ENCODE assay signal across 9 mouse cellular contexts in the genomic region with DNA sequence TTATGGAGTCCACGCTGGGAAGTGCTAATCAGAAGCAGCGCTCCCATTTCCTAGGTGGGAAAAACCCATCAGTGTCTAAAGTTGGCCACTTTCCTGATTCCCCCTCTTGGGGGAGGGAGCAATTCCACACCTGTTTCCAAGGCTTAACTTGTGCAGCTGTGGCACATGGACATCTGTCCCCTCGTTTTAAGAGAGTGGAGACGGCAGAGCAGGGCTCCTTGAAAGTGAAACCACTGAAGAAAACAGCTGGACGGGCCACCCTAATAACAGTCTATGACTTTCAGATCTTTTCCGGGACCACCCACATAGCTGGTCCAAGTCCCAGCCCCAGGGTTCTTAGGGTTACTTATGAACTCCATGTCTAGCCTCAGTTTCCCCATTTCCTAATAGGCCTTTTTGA.
A peak's percentile ranks its signal among the peaks of the same experiment; 100 is the strongest.
DNase-seq lines count a peak whose midpoint lies in the region; ATAC-seq and TF ChIP-seq lines count a peak whose summit lies in the region.
"Had no signal": no experiment of that assay in that cellular context is flagged by ENCODE, and none has a peak within 500 bp of the region (broad histone marks: within the 10 kb centered on the region; RNA-seq: fewer than 3 reads in every experiment).

No protein-coding gene starts in this region.

- no peak overlapping the region for H3K9ac ChIP-seq in forebrain, embryonic 11.5 days (ENCODE audit: low read length)
- no peak overlapping the region for H3K9ac ChIP-seq in forebrain, embryonic 14.5 days (ENCODE audit: low read length)
- no peak overlapping the region for H3K9ac ChIP-seq in lung, postnatal 0 days (replicated peaks; ENCODE audit: low read depth)
- H3K9ac ChIP-seq: liver, embryonic 13.5 days had no signal

- peak overlapping the region; percentile 66 for H3K27ac ChIP-seq in forebrain, embryonic 11.5 days (ENCODE audit: low read depth, low read length)
- H3K27ac ChIP-seq in forebrain, embryonic 14.5 days (ENCODE audit: low read depth, low read length) = no peak overlapping the region
- peak overlapping the region; percentile 74 for H3K27ac ChIP-seq in lung, postnatal 0 days (ENCODE audit: low read length)
- H3K27ac ChIP-seq in cerebellum, adult 2 months (ENCODE audit: insufficient read depth, low read length) = no peak overlapping the region
- H3K27ac ChIP-seq: liver, embryonic 13.5 days had no signal

- 34% methylated on average over 6 of the region's 6 CpGs for WGBS in forebrain, embryonic 11.5 days
- WGBS in forebrain, embryonic 14.5 days = 40% methylated on average over 6 of the region's 6 CpGs
- 33% methylated on average over 6 of the region's 6 CpGs for WGBS in lung, postnatal 0 days
- 67% methylated on average over 6 of the region's 6 CpGs for WGBS in cerebellum, adult 2 months

- no peaks in the 10 kb centered on the region for H3K27me3 ChIP-seq in forebrain, embryonic 11.5 days (ENCODE audit: control insufficient read depth, insufficient read depth, low read length)
- no peaks in the 10 kb centered on the region for H3K27me3 ChIP-seq in forebrain, embryonic 14.5 days (replicated peaks; ENCODE audit: control insufficient read depth, insufficient read depth, low read length)
- H3K27me3 ChIP-seq in lung, postnatal 0 days (replicated peaks; ENCODE audit: insufficient read depth, low read length) = no peaks in the 10 kb centered on the region
- H3K27me3 ChIP-seq in cerebellum, adult 2 months (ENCODE audit: control insufficient read depth, insufficient read depth, low read length) = no peaks in the 10 kb centered on the region
- H3K27me3 ChIP-seq: liver, embryonic 13.5 days had no signal

- no peaks in the 10 kb centered on the region for H3K36me3 ChIP-seq in forebrain, embryonic 11.5 days (ENCODE audit: control insufficient read depth, insufficient read depth, low read length)
- H3K36me3 ChIP-seq in forebrain, embryonic 14.5 days (ENCODE audit: control insufficient read depth, insufficient read depth, low read length) = no peaks in the 10 kb centered on the region
- no peaks in the 10 kb centered on the region for H3K36me3 ChIP-seq in lung, postnatal 0 days (ENCODE audit: insufficient read depth, low read length)
- H3K36me3 ChIP-seq: liver, embryonic 13.5 days had no signal

- TF ChIP-seq EP300 in lung, postnatal 0 days (IDR thresholded peaks at IDR 0.05) = no peak

- H3K4me2 ChIP-seq in forebrain, embryonic 11.5 days (ENCODE audit: low read depth, low read length, severe bottlenecking) = 0 out of 2 replicates have a peak overlapping the region, but pooled peaks have one; percentile 15
- H3K4me2 ChIP-seq in forebrain, embryonic 14.5 days (ENCODE audit: low read length) = no peak overlapping the region
- H3K4me2 ChIP-seq in lung, postnatal 0 days (replicated peaks; ENCODE audit: low read depth, low read length) = peak overlapping the region; percentile 29; the same call in 1 of the 2 replicates
- H3K4me2 ChIP-seq: liver, embryonic 13.5 days had no signal

- H3K4me1 ChIP-seq in forebrain, embryonic 11.5 days (replicated peaks; ENCODE audit: control insufficient read depth, insufficient read depth, low read length) = peaks cover 27% of the 10 kb centered on the region
- peaks cover 19% of the 10 kb centered on the region for H3K4me1 ChIP-seq in forebrain, embryonic 14.5 days (ENCODE audit: control insufficient read depth, insufficient read depth, low read length)
- H3K4me1 ChIP-seq in lung, postnatal 0 days (ENCODE audit: insufficient read depth, low read depth, low read length) = peaks cover 9% of the 10 kb centered on the region; the same call in 1 of the 2 replicates
- peaks cover 4% of the 10 kb centered on the region for H3K4me1 ChIP-seq in cerebellum, adult 2 months (ENCODE audit: control insufficient read depth, insufficient read depth, low read length)

- ATAC-seq in forebrain, embryonic 11.5 days (replicated peaks; ENCODE audit: low FRiP score) = no peak
- ATAC-seq in forebrain, embryonic 14.5 days = no peak
- ATAC-seq in lung, postnatal 0 days = no peak

- H3K4me3 ChIP-seq in forebrain, embryonic 11.5 days (ENCODE audit: low read depth, low read length) = no peak overlapping the region
- H3K4me3 ChIP-seq in forebrain, embryonic 14.5 days (ENCODE audit: low read depth, low read length) = no peak overlapping the region
- no peak overlapping the region for H3K4me3 ChIP-seq in lung, postnatal 0 days (ENCODE audit: low read depth, low read length)
- no peak overlapping the region for H3K4me3 ChIP-seq in cerebellum, adult 2 months (replicated peaks; ENCODE audit: insufficient read depth, low read depth, low read length)
- H3K4me3 ChIP-seq: liver, embryonic 13.5 days had no signal

- no peak for TF ChIP-seq CTCF in lung, postnatal 0 days (IDR thresholded peaks at IDR 0.05)
- TF ChIP-seq CTCF in cerebellum, adult 2 months (IDR thresholded peaks at IDR 0.05; ENCODE audit: borderline replicate concordance, insufficient read depth, low read depth, low read length) = no peak

- intact Hi-C loops in heart, postnatal 10 days (cut with DNase I) = no loop called here

- H3K9me3 ChIP-seq in forebrain, embryonic 11.5 days (ENCODE audit: control insufficient read depth, low read length) = no peaks in the 10 kb centered on the region
- no peaks in the 10 kb centered on the region for H3K9me3 ChIP-seq in forebrain, embryonic 14.5 days (replicated peaks; ENCODE audit: control insufficient read depth, low read length)
- H3K9me3 ChIP-seq in lung, postnatal 0 days (ENCODE audit: low read length) = no peaks in the 10 kb centered on the region
- H3K9me3 ChIP-seq: liver, embryonic 13.5 days had no signal

- no peak for DNase-seq in forebrain, embryonic 11.5 days (ENCODE audit: low spot score)
- DNase-seq in forebrain, embryonic 14.5 days (ENCODE audit: low spot score) = no peak
- peak; percentile 49 for DNase-seq in embryo, embryonic 11 days
- DNase-seq in heart, postnatal 10 days = peak; percentile 54 to 58
- peak; percentile 49 for DNase-seq in lung, postnatal 0 days (ENCODE audit: low spot score)
- no peak for DNase-seq in cerebellum, adult 2 months
- DNase-seq in thymus, postnatal 14 days = no peak
- DNase-seq in B cell, adult 2 months = no peak
- DNase-seq: liver, embryonic 13.5 days had no signal

- TF ChIP-seq POLR2A in cerebellum, adult 2 months (IDR thresholded peaks at IDR 0.05; ENCODE audit: borderline replicate concordance, insufficient read depth, low read length) = no peak

Comparison
In these comparisons a context has a peak if more than half of its experiments do, and no peak if none do; other contexts are left out.
1. H3K27ac ChIP-seq: peak in forebrain, embryonic 11.5 days (single experiment) and lung, postnatal 0 days (single experiment); none in forebrain, embryonic 14.5 days (single experiment) and cerebellum, adult 2 months (single experiment).
2. DNase-seq: peak in embryo, embryonic 11 days (single experiment), heart, postnatal 10 days (2 of 2) and lung, postnatal 0 days (single experiment); none in forebrain, embryonic 11.5 days (single experiment), forebrain, embryonic 14.5 days (single experiment), cerebellum, adult 2 months (0 of 2), thymus, postnatal 14 days (single experiment) and B cell, adult 2 months (0 of 2).